In genomic region chr9:96977287-96978145, GRCm38 (mm10) we compare ENCODE assay signal across 9 mouse cellular contexts. TPM values are rescaled to one million over a fixed set of nuclear protein-coding genes. Genes with fewer than 3 reads are reported as not detected.
DNase-seq lines count a peak whose midpoint lies in the region; ATAC-seq and TF ChIP-seq lines count a peak whose summit lies in the region.
"Had no signal": no experiment of that assay in that cellular context is flagged by ENCODE, and none has a peak within 500 bp of the region (broad histone marks: within the 10 kb centered on the region; RNA-seq: fewer than 3 reads in every experiment).

No protein-coding gene starts in this region.

- 40% methylated on average over 13 of the region's 13 CpGs for WGBS in kidney, embryonic 15.5 days
- WGBS in hindbrain, postnatal 0 days: 34% methylated on average over 13 of the region's 13 CpGs
- 41% methylated on average over 13 of the region's 13 CpGs for WGBS in neural tube, embryonic 12.5 days

- no peak for ATAC-seq in kidney, embryonic 15.5 days (replicated peaks; ENCODE audit: low FRiP score)
- ATAC-seq in hindbrain, postnatal 0 days: peak; percentile 24; the same call in 1 of the 2 replicates
- ATAC-seq in neural tube, embryonic 12.5 days (ENCODE audit: low FRiP score, low read depth): no peak

- no peak for TF ChIP-seq CTCF in hindbrain, postnatal 0 days (IDR thresholded peaks at IDR 0.05; ENCODE audit: low read depth)

- DNase-seq in kidney, adult 11 months: peak; percentile 82
- peak; percentile 16 for DNase-seq in brain, adult 2 months (ENCODE audit: low read depth, low spot score)
- DNase-seq in hindbrain, postnatal 0 days (ENCODE audit: low spot score): peak; percentile 65
- DNase-seq in thymus, adult 18-20 months: no peak
- no peak for DNase-seq in cerebellum, postnatal 36 days
- DNase-seq in left cerebral cortex, postnatal 10 days (ENCODE audit: extremely low spot score in 1 of 2, low spot score in 2 of 2): no peak
- DNase-seq: lung, postnatal 14 days had no signal

- H3K27ac ChIP-seq in kidney, embryonic 15.5 days: no peak overlapping the region
- peak overlapping the region; percentile 54; the same call in 1 of the 2 replicates for H3K27ac ChIP-seq in hindbrain, postnatal 0 days
- no peak overlapping the region; the same call in 1 of the 2 replicates for H3K27ac ChIP-seq in neural tube, embryonic 12.5 days

- H3K4me1 ChIP-seq in kidney, embryonic 15.5 days: peaks cover 69% of the 10 kb centered on the region
- peaks cover 48% of the 10 kb centered on the region for H3K4me1 ChIP-seq in hindbrain, postnatal 0 days (ENCODE audit: insufficient read depth, low read length)
- H3K4me1 ChIP-seq in neural tube, embryonic 12.5 days: peaks cover 78% of the 10 kb centered on the region

- intact Hi-C loops in left cerebral cortex, postnatal 10 days (cut with DNase I): no loop called here

- H3K9ac ChIP-seq in kidney, embryonic 15.5 days: no peak overlapping the region
- H3K9ac ChIP-seq in hindbrain, postnatal 0 days (replicated peaks; ENCODE audit: low read length): no peak overlapping the region
- no peak overlapping the region for H3K9ac ChIP-seq in neural tube, embryonic 12.5 days

- H3K27me3 ChIP-seq in kidney, embryonic 15.5 days: no peaks in the 10 kb centered on the region
- no peaks in the 10 kb centered on the region for H3K27me3 ChIP-seq in hindbrain, postnatal 0 days (ENCODE audit: insufficient read depth, low read length)
- H3K27me3 ChIP-seq in neural tube, embryonic 12.5 days (replicated peaks): no peaks in the 10 kb centered on the region

- no peak overlapping the region for H3K4me3 ChIP-seq in kidney, embryonic 15.5 days (replicated peaks)
- H3K4me3 ChIP-seq in hindbrain, postnatal 0 days (ENCODE audit: low read length): no peak overlapping the region
- no peak overlapping the region for H3K4me3 ChIP-seq in neural tube, embryonic 12.5 days

- no peaks in the 10 kb centered on the region for H3K36me3 ChIP-seq in kidney, embryonic 15.5 days
- no peaks in the 10 kb centered on the region for H3K36me3 ChIP-seq in hindbrain, postnatal 0 days (ENCODE audit: insufficient read depth, low read length)
- no peaks in the 10 kb centered on the region for H3K36me3 ChIP-seq in neural tube, embryonic 12.5 days

- no peaks in the 10 kb centered on the region for H3K9me3 ChIP-seq in kidney, embryonic 15.5 days (replicated peaks)
- H3K9me3 ChIP-seq in hindbrain, postnatal 0 days (ENCODE audit: low read length): no peaks in the 10 kb centered on the region
- no peaks in the 10 kb centered on the region for H3K9me3 ChIP-seq in neural tube, embryonic 12.5 days

- no peak overlapping the region for H3K4me2 ChIP-seq in kidney, embryonic 15.5 days
- no peak overlapping the region for H3K4me2 ChIP-seq in hindbrain, postnatal 0 days (ENCODE audit: low read depth, low read length)
- H3K4me2 ChIP-seq in neural tube, embryonic 12.5 days (replicated peaks): peak overlapping the region; percentile 28

RNA-seq across cellular contexts. Expression of gene Spsb4, which starts 41.1 kb away (rescaled TPM):
- polyA plus RNA-seq in kidney, embryonic 15.5 days (2015; fragmentation: Nextera tagmentation; extraction: Ambion mirVana): 56.8 and 58.0 TPM in 2 replicates
- total RNA-seq in hindbrain, postnatal 0 days (2014; rRNA removed): 67.1 and 82.8 TPM in 2 replicates
- polyA plus RNA-seq in hindbrain, postnatal 0 days (2015; fragmentation: Nextera tagmentation; extraction: Ambion mirVana): 36.2 and 37.2 TPM in 2 replicates
- polyA plus RNA-seq in neural tube, embryonic 12.5 days (2016; fragmentation: Nextera tagmentation; extraction: Ambion mirVana): 126 TPM in 2 replicates
- 10 to 100 TPM in 1 of 2 experiments, 1 to 10 TPM in 1; 8.7 to 11.6 TPM for total RNA-seq in left cerebral cortex, postnatal 10 days (2021)

Comparison
In these comparisons a context has a peak if more than half of its experiments do, and no peak if none do; other contexts are left out.
1. DNase-seq: peak in kidney, adult 11 months (single experiment), brain, adult 2 months (single experiment) and hindbrain, postnatal 0 days (single experiment); none in thymus, adult 18-20 months (0 of 2), cerebellum, postnatal 36 days (0 of 2) and left cerebral cortex, postnatal 10 days (0 of 2).